Mouse (Mus musculus): ENCODE measurements around the gene Smc3. TPM values are rescaled to one million over a fixed set of nuclear protein-coding genes. Genes with fewer than 3 reads are reported as not detected.
A peak's percentile ranks its signal among the peaks of the same experiment; 100 is the strongest.
"Not testable (repeated sequence)": the region's sequence is repeated elsewhere in the genome, so short reads cannot be mapped to it uniquely, and the experiment has no call there.

The Smc3 gene
- total RNA-seq, 2 experiments from 2014 or later = 35.8 to 42.2 TPM

DNA sequence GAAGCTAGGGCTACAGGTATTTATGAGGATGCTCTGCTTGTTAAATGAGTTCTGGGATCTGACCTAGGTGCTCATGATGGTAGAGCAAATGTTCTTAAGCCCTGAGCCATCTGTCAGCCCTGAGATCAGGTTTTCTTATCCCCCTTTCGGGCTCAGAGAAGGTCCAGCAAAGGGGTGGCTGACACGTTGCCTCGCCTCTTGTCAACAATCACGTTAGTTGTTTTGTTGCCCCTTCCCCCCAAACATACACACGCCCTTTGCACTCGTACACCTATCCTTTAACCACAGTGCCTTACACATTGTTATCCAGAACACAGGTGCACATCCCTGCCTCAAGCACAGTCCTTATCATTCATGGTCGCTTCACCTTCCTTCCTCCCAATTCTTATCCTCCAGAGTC, 50.7 kb downstream of the Smc3 start:
- no peak for DNase-seq (ENCODE audit: low spot score in 2 of 2)

DNA sequence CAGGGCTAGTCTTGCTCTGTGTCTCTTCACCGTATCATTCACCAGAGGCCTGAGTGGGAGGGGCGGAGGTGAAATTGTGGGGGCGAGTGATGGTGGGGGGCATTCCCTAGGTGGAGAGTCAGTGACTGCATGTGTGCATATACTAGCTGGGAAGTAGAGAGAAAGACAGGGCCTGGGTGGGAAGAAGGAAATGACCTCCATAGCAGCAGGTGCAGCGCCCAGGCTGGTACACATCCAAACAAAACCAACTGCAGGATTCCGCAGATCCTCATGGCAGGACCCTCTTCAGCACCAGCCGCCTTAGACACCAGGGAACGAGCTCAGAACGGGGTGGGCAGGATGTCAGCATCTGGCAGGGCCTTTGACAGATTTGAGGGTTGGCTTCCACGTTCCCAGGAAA, 52.1 kb downstream of the Smc3 start:
- no peak for DNase-seq (ENCODE audit: low spot score in 2 of 2)

- peak in 1 of 2 experiments; percentile 66 for DNase-seq (ENCODE audit: low spot score in 2 of 2)
Measured at GRCm38 (mm10) chr19:53653624-53654467, 53.6 kb downstream of the Smc3 start.

DNA sequence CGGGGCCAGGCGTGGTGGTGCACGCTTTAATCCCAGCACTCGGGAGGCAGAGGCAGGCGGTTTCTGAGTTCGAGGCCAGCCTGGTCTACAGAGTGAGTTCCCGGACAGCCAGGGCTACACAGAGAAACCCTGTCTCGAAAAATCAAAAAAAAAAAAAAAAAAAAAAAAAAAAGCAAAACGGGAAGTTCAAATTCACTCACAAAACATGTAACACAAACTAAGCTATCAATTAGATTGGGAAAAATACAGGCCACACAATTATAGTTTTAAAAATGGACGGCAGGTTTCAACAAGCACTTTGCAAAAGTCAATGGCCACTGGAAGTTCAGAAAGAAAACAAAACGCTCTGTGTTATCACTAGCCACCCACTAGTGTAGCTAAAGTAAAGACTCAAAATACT, 56.2 kb downstream of the Smc3 start:
- not testable (repeated sequence) for DNase-seq (ENCODE audit: low spot score in 2 of 2)

DNA sequence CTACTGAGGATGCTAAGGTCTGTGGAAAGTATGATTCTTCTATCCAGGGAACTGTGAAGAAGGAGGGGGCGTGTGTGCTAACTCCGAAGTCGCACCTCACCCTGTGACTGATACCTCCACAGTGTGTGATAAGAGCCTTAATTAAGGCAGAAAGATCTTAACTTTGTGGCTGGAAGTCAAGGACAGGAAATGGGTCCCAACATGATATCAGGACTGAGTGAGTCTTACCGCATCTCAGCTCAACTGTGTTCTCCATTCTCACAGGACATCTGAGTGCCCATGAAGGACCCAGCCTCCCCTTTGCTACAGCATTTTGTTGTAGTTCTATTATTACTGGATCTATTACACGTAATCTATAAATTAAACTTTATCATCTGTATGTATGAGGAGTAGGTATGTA, 57.2 kb downstream of the Smc3 start:
- DNase-seq (ENCODE audit: low spot score in 2 of 2) = no peak

DNA sequence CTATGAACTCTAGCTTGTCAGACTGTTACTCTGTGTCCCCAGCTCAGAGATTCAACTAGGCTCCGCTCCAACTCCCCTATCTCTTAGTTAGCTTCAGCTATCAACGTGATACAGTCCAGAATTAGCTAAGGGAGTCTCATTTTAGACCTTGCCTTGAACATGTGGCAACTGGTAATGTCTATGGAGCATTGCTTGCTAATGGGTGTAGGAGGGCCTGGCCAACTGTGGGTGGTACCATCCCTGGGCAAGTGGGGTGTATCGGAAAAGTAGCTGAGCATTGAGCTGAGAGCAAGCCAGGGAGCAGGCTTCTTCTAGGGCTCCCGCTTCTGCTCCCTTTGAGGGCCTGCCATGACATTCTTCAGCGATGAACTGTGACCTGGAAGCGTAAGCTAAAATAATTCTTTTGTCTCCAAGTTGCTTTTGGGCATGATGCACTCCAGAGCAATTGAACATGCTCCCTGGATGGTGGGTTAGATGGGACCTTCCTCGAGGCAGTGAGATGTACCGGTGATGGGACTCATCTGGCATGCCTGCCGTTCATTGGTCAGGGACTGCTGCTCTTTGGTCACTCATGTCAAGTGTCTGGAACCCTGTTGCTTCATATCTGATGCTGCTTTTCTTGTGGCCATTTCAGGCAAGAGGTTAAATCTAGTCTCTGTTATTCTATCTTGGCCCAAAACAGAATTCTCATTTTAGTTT, 60.7 kb downstream of the Smc3 start:
- DNase-seq (ENCODE audit: low spot score in 2 of 2) = no peak

DNA sequence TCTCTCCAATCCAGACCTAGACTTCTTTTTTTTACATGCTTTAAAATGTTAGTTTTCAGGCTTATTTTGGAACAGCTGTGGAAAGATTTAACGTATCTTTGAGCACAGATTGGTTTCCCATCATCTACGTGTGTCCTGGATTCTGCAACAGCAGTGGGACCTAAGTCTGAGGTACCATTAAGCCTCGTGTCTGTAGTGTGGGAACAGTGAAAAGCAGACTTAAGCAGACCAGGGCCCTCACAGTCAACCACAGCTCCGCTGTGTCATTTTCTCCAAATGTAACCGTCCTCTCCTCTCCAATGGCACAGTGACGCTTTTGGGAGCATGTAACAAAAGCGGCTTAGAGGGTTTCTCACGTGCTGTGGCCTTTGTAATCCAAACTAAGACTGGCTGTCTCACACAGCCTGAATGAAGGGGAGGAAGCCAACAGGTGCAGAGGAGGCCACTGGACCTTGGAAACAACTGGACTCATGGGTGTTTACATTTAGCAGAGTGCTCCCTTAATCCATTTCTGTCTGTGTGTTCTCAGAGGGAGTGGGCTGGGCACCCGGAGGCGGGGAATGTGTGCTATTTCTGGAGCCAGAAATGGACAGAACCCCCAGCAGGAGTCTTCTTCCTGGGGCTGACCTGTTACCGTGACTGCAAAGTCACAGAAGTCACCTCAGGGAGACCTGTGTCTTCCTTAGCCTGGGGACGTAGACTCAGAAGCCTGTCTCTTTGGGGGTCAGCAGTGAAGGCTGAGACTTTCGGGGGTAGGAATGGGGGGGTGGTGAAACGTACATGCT, 61.9 kb downstream of the Smc3 start:
- no peak for DNase-seq (ENCODE audit: low spot score in 2 of 2)

- DNase-seq (ENCODE audit: low spot score in 2 of 2) = no peak
Measured at GRCm38 (mm10) chr19:53664831-53665230, 64.6 kb downstream of the Smc3 start.

DNA sequence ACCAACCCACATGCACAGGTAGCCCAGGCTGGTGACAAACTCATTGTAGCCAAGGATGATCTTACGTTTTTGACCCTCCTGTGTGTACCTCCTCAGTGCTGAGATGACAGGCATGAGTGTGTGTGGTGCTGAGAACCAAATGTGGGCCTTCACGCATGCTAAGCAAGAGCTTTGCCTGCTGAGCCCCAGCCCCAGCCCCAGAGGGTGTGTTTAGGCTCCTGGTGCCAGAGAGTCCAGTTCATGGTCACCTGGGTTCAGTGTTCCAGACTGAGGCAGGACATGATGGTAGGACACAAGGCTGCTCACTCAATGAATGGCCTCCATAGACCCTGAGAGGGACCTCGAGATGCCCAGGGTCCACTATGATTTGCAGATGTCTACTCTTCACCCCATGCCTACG, 65.2 kb downstream of the Smc3 start:
- no peak for DNase-seq (ENCODE audit: low spot score in 2 of 2)

DNA sequence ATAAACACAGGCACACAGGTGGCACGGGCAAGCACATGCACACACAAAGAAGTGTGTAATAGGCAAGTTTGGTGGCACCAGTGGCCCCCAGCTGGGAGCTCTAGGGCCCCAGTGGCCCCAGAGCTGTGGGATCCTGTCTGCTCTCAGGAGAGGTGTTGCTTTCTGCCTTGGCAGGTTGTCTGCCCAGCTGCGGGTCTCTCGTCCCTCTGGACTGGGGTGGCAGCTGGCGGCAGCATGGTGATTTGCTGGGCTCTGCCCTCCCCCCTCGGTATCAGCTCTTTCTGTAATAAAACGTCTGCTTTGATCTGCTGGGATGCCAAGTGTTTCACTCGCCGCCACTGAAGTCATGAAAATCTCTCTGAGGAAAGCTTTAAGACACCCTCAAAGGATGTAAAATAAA, 66.5 kb downstream of the Smc3 start:
- no peak for DNase-seq (ENCODE audit: low spot score in 2 of 2)

DNA sequence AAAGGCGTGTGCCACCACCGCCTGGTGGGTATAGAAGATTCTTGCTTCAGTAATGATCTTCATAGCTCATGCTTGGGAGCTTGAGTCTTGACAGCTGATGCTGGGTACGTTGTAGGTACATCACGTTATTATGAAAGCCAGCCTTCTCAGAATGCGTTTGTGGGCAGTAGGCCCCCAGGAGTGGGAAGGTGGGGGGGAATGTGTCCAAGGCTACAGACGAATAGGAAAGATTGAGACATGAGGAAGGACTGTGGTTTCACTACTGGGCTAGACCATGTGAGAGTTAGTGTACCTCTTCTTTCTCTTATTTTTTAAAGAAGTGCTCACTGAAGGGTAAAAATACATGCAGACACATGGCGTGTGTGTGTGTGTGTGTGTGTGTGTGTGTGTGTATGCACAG, 68.6 kb downstream of the Smc3 start:
- DNase-seq (ENCODE audit: low spot score in 2 of 2) = no peak

GRCm38 (mm10) chr19:53670625-53671141, 70.5 kb downstream of the Smc3 start:
- DNase-seq (ENCODE audit: low spot score in 2 of 2) = peak in 1 of 2 experiments; percentile 41

DNA sequence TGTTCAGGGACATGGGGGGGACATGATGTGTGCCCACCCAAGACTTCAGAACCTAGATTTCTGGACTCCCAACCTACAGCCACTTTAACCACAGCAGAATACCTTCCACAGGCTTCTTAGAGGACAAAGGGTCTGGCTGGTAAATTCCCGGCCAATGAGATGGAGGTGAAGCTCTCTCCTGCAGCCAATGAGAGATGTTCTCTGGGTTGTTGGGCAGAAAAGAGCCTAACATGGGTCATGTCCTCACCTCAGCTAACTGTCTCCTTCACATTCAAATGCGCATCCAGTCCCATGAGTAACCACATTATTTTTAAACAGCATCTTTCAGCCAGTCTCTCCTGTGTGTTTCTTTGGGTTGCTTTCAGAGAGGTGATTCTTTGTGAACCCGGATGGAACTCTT, 71.2 kb downstream of the Smc3 start:
- no peak for DNase-seq (ENCODE audit: low spot score in 2 of 2)

- no peak for DNase-seq (ENCODE audit: low spot score in 2 of 2)
Measured at GRCm38 (mm10) chr19:53674131-53674925, 74.1 kb downstream of the Smc3 start.

DNA sequence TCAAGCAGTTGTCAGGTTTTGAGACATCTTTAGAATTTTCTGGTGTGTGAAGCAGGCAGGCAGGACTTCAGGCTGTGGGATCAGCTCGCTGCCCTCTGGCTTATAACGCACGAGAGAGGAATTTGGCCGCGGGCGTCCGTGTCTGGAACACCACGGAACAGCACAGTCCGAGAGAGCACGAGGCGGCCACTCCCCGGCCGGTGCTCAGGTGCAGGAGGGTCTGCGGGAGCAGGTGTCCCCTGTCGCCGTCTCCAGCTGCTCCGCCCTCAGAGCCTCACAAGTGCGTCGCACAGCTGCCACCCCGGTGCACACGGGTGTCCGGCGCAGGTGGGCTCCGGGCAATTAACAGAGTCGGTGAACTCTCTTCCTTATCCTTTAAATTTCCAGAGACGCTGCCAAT, 76.0 kb downstream of the Smc3 start:
- DNase-seq (ENCODE audit: low spot score in 2 of 2) = no peak

GRCm38 (mm10) chr19:53676718-53677634, 76.8 kb downstream of the Smc3 start, which contains the start of gene Rbm20:
TSS of gene Rbm20 (plus strand) at chr19:53677306.
- DNase-seq (ENCODE audit: low spot score in 2 of 2) = peak; percentile 42 to 55

DNA sequence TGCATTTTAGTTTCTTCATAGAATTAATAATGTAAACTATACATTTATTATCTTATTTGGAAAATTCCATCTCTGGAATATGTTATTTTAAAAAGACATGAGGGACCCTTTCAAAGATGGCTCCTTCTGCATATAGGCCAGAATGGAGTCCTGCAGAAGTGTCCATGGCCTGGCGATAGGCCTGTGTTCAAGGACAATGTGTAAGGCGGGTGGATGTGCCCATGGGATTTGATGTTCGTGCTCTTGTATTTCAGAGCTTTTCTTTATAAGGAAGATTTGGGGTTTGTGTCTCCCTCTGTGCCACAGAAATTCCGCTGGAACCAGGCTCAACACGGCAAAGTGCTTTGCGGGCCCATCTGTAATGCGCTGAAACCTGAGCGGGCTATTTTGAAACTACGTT, 79.0 kb downstream of the Smc3 start:
- DNase-seq (ENCODE audit: low spot score in 2 of 2) = no peak

DNA sequence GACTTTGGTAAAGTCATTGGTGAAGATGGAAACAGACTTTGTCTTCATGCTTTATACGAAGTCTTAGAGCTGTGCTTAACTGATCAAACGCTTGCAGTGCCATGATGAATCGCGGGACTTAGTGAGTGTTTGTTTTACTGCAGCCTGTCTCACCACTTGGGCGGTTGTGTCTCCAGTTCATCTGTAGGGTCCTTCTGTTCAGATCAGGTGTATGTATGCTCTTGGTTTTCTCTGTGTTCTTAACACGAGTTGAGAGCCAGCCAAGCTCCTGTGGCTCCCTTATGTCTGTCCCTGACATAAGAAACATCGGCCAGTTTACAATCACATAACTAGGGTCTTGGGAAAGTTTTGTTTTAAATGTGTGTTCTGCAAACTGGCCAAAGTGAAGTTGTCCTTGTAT, 79.8 kb downstream of the Smc3 start:
- no peak for DNase-seq (ENCODE audit: low spot score in 2 of 2)

DNA sequence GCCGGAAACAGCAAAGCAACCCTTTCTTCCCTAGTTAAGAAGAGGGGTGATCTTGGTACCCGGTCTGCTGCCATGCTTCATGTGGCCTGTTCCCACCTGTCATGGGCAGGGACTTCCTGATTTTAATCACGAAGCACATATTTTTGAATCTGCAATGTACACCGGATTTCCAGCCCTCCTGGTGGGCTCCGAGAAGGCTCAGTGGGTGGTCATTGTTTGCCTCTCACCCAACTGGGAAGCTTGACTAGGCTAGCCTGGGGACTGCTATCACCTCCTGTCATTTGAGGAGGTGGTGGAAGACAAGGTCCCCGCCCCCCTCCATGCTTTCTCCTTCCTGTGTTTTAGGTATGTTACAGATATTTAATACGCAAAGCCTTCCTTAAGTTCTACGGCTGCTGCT, 82.2 kb downstream of the Smc3 start:
- no peak for DNase-seq (ENCODE audit: low spot score in 2 of 2)

DNA sequence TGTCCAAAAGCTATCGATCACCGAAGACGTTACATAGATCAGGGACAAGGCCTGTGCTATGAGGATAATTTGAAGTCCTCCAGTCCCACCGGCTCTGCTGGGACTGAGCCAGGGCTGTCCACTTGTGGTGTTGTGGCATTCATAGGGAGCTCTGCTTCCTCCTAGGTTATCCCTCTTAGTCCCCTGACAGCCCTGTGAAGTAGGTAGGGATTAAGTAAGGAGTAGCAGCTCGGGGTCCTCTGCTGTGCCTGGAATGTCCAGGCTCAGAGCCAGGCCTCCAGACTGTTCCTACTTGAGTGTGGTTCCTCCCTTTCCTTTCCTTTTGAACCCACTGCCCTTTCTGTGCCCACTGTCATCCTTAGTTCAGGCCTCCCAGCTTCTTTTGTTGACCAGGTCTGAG, 87.4 kb downstream of the Smc3 start:
- DNase-seq (ENCODE audit: low spot score in 2 of 2) = no peak

Measured in gastrocnemius, postnatal 4 days (tissue).